Mouse (Mus musculus) liver, embryonic 15.5 days (tissue): ENCODE measurements at regions not wholly inside any gene's neighbourhood (a gene's known extent, or its start where the extent isn't known, plus 50 kb on each side); places are given as distances from the start of the nearest gene placed in this dataset.

Source experiments
- ATAC-seq: fragments of 200-750 bp; cut with Nextera tagmentation; 2 replicates; pipeline ENCODE4 v1.8.0; 2017; ENCODE audit warnings: moderate number of reproducible peaks, mild to moderate bottlenecking, moderate library complexity; ENCODE audit not compliant: insufficient read depth
- H3K27ac ChIP-seq: fragments of 300-500 bp; sonication (generic); replicated peaks from 2 replicates; pipeline ENCODE4 v1.5.1; 2015; ENCODE audit warnings: mild to moderate bottlenecking, inconsistent platforms
- H3K27me3 ChIP-seq: fragments of 300-500 bp; sonication (generic); 2 replicates; pipeline ENCODE4 v1.6.1; 2015; ENCODE audit warnings: mild to moderate bottlenecking, inconsistent platforms
- H3K36me3 ChIP-seq: fragments of 300-500 bp; sonication (generic); replicated peaks from 2 replicates; pipeline ENCODE4 v1.6.1; 2015; ENCODE audit warnings: moderate library complexity, mild to moderate bottlenecking, inconsistent platforms
- H3K4me1 ChIP-seq: fragments of 300-500 bp; sonication (generic); replicated peaks from 2 replicates; pipeline ENCODE4 v1.6.1; 2015; ENCODE audit warnings: inconsistent platforms
- H3K4me2 ChIP-seq: fragments of 300-500 bp; sonication (generic); 2 replicates; pipeline ENCODE4 v1.6.1; 2015; ENCODE audit warnings: moderate library complexity, mild to moderate bottlenecking, inconsistent platforms
- H3K4me3 ChIP-seq: fragments of 300-500 bp; sonication (generic); replicated peaks from 2 replicates; pipeline ENCODE4 v1.5.1; 2015; ENCODE audit warnings: mild to moderate bottlenecking, inconsistent platforms
- H3K9ac ChIP-seq: fragments of 300-500 bp; sonication (generic); 2 replicates; pipeline ENCODE4 v1.6.1; 2015; ENCODE audit warnings: moderate library complexity, mild to moderate bottlenecking, inconsistent platforms
- H3K9me3 ChIP-seq: fragments of 300-500 bp; sonication (generic); replicated peaks from 2 replicates; pipeline ENCODE4 v1.6.1; 2016; ENCODE audit warnings: inconsistent platforms
- WGBS: fragments of 180-500 bp; shearing (Covaris S2); methylation state at CpG from one replicate; pipeline ENCODE4 v1.1.7; 2015; ENCODE audit warnings: mixed read lengths; ENCODE audit not compliant: insufficient replicate concordance; 5-methylcytosine and 5-hydroxymethylcytosine counted together

GRCm38 (mm10) chr13:72691783-72692729, 63.4 kb downstream of the Irx2 start:
- Histone ChIP-seq H3K27ac (no peak overlapping the region), H3K4me1 (no peaks in the 10 kb centered on the region), H3K4me3 (no peak overlapping the region), H3K27me3 (no peaks in the 10 kb centered on the region), H3K9ac (no peak overlapping the region), H3K36me3 (no peaks in the 10 kb centered on the region), H3K9me3 (no peaks in the 10 kb centered on the region), H3K4me2 (no peak overlapping the region)
- WGBS = 60% methylated on average over 11 of the region's 13 CpGs
- no peak for ATAC-seq

- 55% methylated on average over 3 of the region's 3 CpGs for WGBS
- ATAC-seq = no peak
- H3K27ac ChIP-seq = no peak overlapping the region
Measured at GRCm38 (mm10) chr13:72707469-72707868, 78.8 kb downstream of the Irx2 start.

GRCm38 (mm10) chr13:72708728-72709127, 80.1 kb downstream of the Irx2 start:
- Histone ChIP-seq H3K4me3 (no peak overlapping the region), H3K36me3 (no peaks in the 10 kb centered on the region), H3K4me2 (no peak overlapping the region), H3K9me3 (no peaks in the 10 kb centered on the region), H3K27me3 (no peaks in the 10 kb centered on the region), H3K9ac (no peak overlapping the region), H3K27ac (no peak overlapping the region), H3K4me1 (no peaks in the 10 kb centered on the region)
- WGBS = 54% methylated on average over 2 of the region's 2 CpGs
- ATAC-seq = no peak

More at GRCm38 (mm10) chr13:72707469-72707868, 78.8 kb downstream of the Irx2 start:
- Histone ChIP-seq H3K27me3 (no peaks in the 10 kb centered on the region), H3K4me1 (no peaks in the 10 kb centered on the region), H3K4me2 (no peak overlapping the region), H3K36me3 (no peaks in the 10 kb centered on the region), H3K9ac (no peak overlapping the region), H3K4me3 (no peak overlapping the region), H3K9me3 (no peaks in the 10 kb centered on the region)

GRCm38 (mm10) chr13:72710051-72710450, 81.4 kb downstream of the Irx2 start:
- H3K27ac ChIP-seq = no peak overlapping the region
- ATAC-seq = no peak
- no peak overlapping the region for H3K4me2 ChIP-seq
- H3K27me3 ChIP-seq = no peaks in the 10 kb centered on the region
- H3K4me1 ChIP-seq = no peaks in the 10 kb centered on the region
- 58% methylated on average over 5 of the region's 5 CpGs for WGBS
- H3K9ac ChIP-seq = no peak overlapping the region
- H3K4me3 ChIP-seq = no peak overlapping the region
- no peaks in the 10 kb centered on the region for H3K9me3 ChIP-seq
- no peaks in the 10 kb centered on the region for H3K36me3 ChIP-seq

- Histone ChIP-seq H3K4me1 (no peaks in the 10 kb centered on the region), H3K27ac (no peak overlapping the region), H3K9ac (no peak overlapping the region), H3K9me3 (no peaks in the 10 kb centered on the region), H3K4me2 (no peak overlapping the region), H3K36me3 (no peaks in the 10 kb centered on the region), H3K4me3 (no peak overlapping the region), H3K27me3 (no peaks in the 10 kb centered on the region)
- 53% methylated on average over 8 of the region's 8 CpGs for WGBS
- no peak for ATAC-seq
Measured at GRCm38 (mm10) chr13:72711136-72711535, 82.5 kb downstream of the Irx2 start.

- WGBS = 62% methylated on average over 4 of the region's 4 CpGs
- Histone ChIP-seq H3K9ac (no peak overlapping the region), H3K36me3 (no peaks in the 10 kb centered on the region), H3K9me3 (no peaks in the 10 kb centered on the region), H3K27ac (no peak overlapping the region), H3K4me3 (no peak overlapping the region), H3K27me3 (no peaks in the 10 kb centered on the region), H3K4me1 (no peaks in the 10 kb centered on the region), H3K4me2 (no peak overlapping the region)
- no peak for ATAC-seq
Measured at GRCm38 (mm10) chr13:72711842-72712330, 83.3 kb downstream of the Irx2 start.

- Histone ChIP-seq H3K9ac (no peak overlapping the region), H3K27ac (no peak overlapping the region), H3K9me3 (no peaks in the 10 kb centered on the region), H3K4me3 (no peak overlapping the region), H3K27me3 (no peaks in the 10 kb centered on the region), H3K4me1 (no peaks in the 10 kb centered on the region), H3K4me2 (no peak overlapping the region), H3K36me3 (no peaks in the 10 kb centered on the region)
- no peak for ATAC-seq
- 31% methylated on average over 7 of the region's 7 CpGs for WGBS
Measured at GRCm38 (mm10) chr13:72714793-72715192, 86.2 kb downstream of the Irx2 start.

- no peaks in the 10 kb centered on the region for H3K27me3 ChIP-seq
- no peak overlapping the region for H3K4me3 ChIP-seq
- no peak overlapping the region for H3K27ac ChIP-seq
- no peaks in the 10 kb centered on the region for H3K9me3 ChIP-seq
- WGBS = 40% methylated on average over 6 of the region's 6 CpGs
- no peak overlapping the region for H3K4me2 ChIP-seq
- no peaks in the 10 kb centered on the region for H3K36me3 ChIP-seq
- no peak overlapping the region for H3K9ac ChIP-seq
- ATAC-seq = no peak
- no peaks in the 10 kb centered on the region for H3K4me1 ChIP-seq
Measured at GRCm38 (mm10) chr13:72715959-72716680, 87.5 kb downstream of the Irx2 start.

GRCm38 (mm10) chr13:72727126-72727525, 98.5 kb downstream of the Irx2 start:
- Histone ChIP-seq H3K4me3 (no peak overlapping the region), H3K36me3 (no peaks in the 10 kb centered on the region), H3K9me3 (no peaks in the 10 kb centered on the region), H3K27ac (no peak overlapping the region), H3K4me2 (no peak overlapping the region), H3K27me3 (no peaks in the 10 kb centered on the region), H3K4me1 (no peaks in the 10 kb centered on the region), H3K9ac (no peak overlapping the region)
- 55% methylated on average over 9 of the region's 9 CpGs for WGBS
- no peak for ATAC-seq

GRCm38 (mm10) chr13:72735916-72736315, 107.3 kb downstream of the Irx2 start:
- Histone ChIP-seq H3K36me3 (no peaks in the 10 kb centered on the region), H3K9ac (no peak overlapping the region)
- 55% methylated on average over 8 of the region's 8 CpGs for WGBS

GRCm38 (mm10) chr13:72736992-72737391, 108.4 kb downstream of the Irx2 start:
- no peak overlapping the region for H3K9ac ChIP-seq
- H3K27me3 ChIP-seq = no peaks in the 10 kb centered on the region
- H3K4me3 ChIP-seq = no peak overlapping the region
- no peaks in the 10 kb centered on the region for H3K9me3 ChIP-seq
- 64% methylated on average over 8 of the region's 8 CpGs for WGBS
- no peak overlapping the region for H3K4me2 ChIP-seq
- ATAC-seq = no peak
- no peaks in the 10 kb centered on the region for H3K4me1 ChIP-seq
- H3K36me3 ChIP-seq = no peaks in the 10 kb centered on the region
- no peak overlapping the region for H3K27ac ChIP-seq

More at GRCm38 (mm10) chr13:72735916-72736315, 107.3 kb downstream of the Irx2 start:
- H3K9me3 ChIP-seq = no peaks in the 10 kb centered on the region
- no peak overlapping the region for H3K27ac ChIP-seq
- ATAC-seq = no peak
- H3K4me2 ChIP-seq = no peak overlapping the region
- no peaks in the 10 kb centered on the region for H3K27me3 ChIP-seq
- H3K4me3 ChIP-seq = no peak overlapping the region
- no peaks in the 10 kb centered on the region for H3K4me1 ChIP-seq
